Mouse (Mus musculus) gastrocnemius, postnatal 14 days (tissue): ENCODE results near the gene Ddx42. TPM values are rescaled to one million over a fixed set of nuclear protein-coding genes. Genes with fewer than 3 reads are reported as not detected.

Source experiments
- DNase-seq: peaks from one replicate; pipeline ENCODE4 v3.0.0; 2021; ENCODE audit warnings: mixed read lengths
- intact Hi-C: fragments of 180-260 bp; cut with DNase I; formaldehyde crosslinking; loops from one replicate; pipeline ENCODE4 v1.15.1; 2025; ENCODE audit warnings: low total_unique reads
- total RNA-seq, 2 experiments: library from RNA; stranded (reverse); gene quantifications; 2 replicates each; pipeline ENCODE4 v1.2.3; 2021

Ddx42 gene
- total RNA-seq, 2 experiments from 2014 or later, result 22.5 to 24.8 TPM

- intact Hi-C loops, result no loop called here
- no peak for DNase-seq
Observed at GRCm38 (mm10) chr11:106286987-106287386, 70.3 kb downstream of the Ddx42 start.

GRCm38 (mm10) chr11:106289369-106289768 is 72.6 kb downstream of the Ddx42 start:
- DNase-seq, result peak; percentile 82

GRCm38 (mm10) chr11:106290376-106290775 is 73.7 kb downstream of the Ddx42 start:
- intact Hi-C loops, result no loop called here
- DNase-seq, result no peak

More at GRCm38 (mm10) chr11:106289369-106289768, 72.6 kb downstream of the Ddx42 start:
- intact Hi-C loops, result no loop called here

GRCm38 (mm10) chr11:106291861-106292260 is 75.1 kb downstream of the Ddx42 start:
- DNase-seq, result no peak
- intact Hi-C loops, result no loop called here

Other genes starting within 250 kb of the Ddx42 start
- gene Ace, start 249.0 kb upstream of the Ddx42 start, total RNA-seq, result 10 to 100 TPM; 46.2 to 48.3 TPM
- gene Ace3, start 222.3 kb upstream of the Ddx42 start, total RNA-seq, result not detected
- not detected for gene Kcnh6, start 208.8 kb upstream of the Ddx42 start, total RNA-seq
- gene Dcaf7, start 180.1 kb upstream of the Ddx42 start, total RNA-seq, result 10 to 100 TPM; 31.4 to 34.0 TPM
- 10 to 100 TPM; 38.8 to 42.5 TPM for gene Taco1, start 150.9 kb upstream of the Ddx42 start, total RNA-seq
- gene Map3k3, start 132.3 kb upstream of the Ddx42 start, total RNA-seq, result 10 to 100 TPM; 22.1 to 22.7 TPM
- not detected for gene Gm10840, start 56.1 kb upstream of the Ddx42 start, total RNA-seq
- 1 to 10 TPM; 5.9 to 8.6 TPM for gene Limd2, start 56.1 kb upstream of the Ddx42 start, total RNA-seq
- gene Strada, start 14.8 kb upstream of the Ddx42 start, total RNA-seq, result 10 to 100 TPM; 13.0 to 15.3 TPM
- gene Ccdc47, start 582 bp upstream of the Ddx42 start, total RNA-seq, result 10 to 100 TPM; 62.1 to 69.8 TPM
- 10 to 100 TPM; 22.0 to 25.0 TPM for gene Ftsj3, start 39.2 kb downstream of the Ddx42 start, total RNA-seq
- gene Psmc5, start 39.2 kb downstream of the Ddx42 start, total RNA-seq, result 100 to 1,000 TPM; 133 to 137 TPM
- 10 to 100 TPM; 20.3 to 22.6 TPM for gene Smarcd2, start 56.0 kb downstream of the Ddx42 start, total RNA-seq
- gene Tcam1, start 59.7 kb downstream of the Ddx42 start, total RNA-seq, result under 1 TPM; 0.07 to 0.12 TPM
- gene Gh, start 84.9 kb downstream of the Ddx42 start, total RNA-seq, result not detected
- gene Cd79b, start 97.8 kb downstream of the Ddx42 start, total RNA-seq, result 1 to 10 TPM; 1.0 to 1.1 TPM
- 100 to 1,000 TPM; 178 to 181 TPM for gene Scn4a, start 136.4 kb downstream of the Ddx42 start, total RNA-seq
- 10 to 100 TPM; 11.8 to 13.1 TPM for gene Prr29, start 148.5 kb downstream of the Ddx42 start, total RNA-seq
- gene Icam2, start 171.1 kb downstream of the Ddx42 start, total RNA-seq, result 10 to 100 TPM; 11.7 to 12.2 TPM